Mouse (Mus musculus): ENCODE data around the gene Vps26c.

- no peak for TF ChIP-seq GATA1 (IDR thresholded peaks at IDR 0.05; ENCODE audit: borderline replicate concordance, low read length)
- TF ChIP-seq FLI1 (IDR thresholded peaks at IDR 0.05; ENCODE audit: low read length) = no peak
Measured at GRCm38 (mm10) chr16:94497911-94498310, 28.7 kb downstream of the Vps26c start.
